Mouse (Mus musculus) CH12.LX (cell line): ENCODE measurements around the gene Pde4d. TPM values are rescaled to one million over a fixed set of nuclear protein-coding genes. Genes with fewer than 3 reads are reported as not detected.

Experiments used
- DNase-seq: peaks from one replicate; pipeline ENCODE4 v3.0.0-alpha.2; 2013; ENCODE audit errors: extremely low read depth
- H3K27ac ChIP-seq: 2 replicates; pipeline ENCODE4 v1.5.1; 2012; ENCODE audit warnings: low read depth, mild to moderate bottlenecking, control low read depth, moderate library complexity; ENCODE audit not compliant: insufficient read depth
- H3K27me3 ChIP-seq: replicated peaks from 2 replicates; pipeline ENCODE3; 2012; ENCODE audit warnings: inconsistent platforms
- H3K36me3 ChIP-seq, 2 experiments: replicated peaks in 1 of 2; 2 replicates each; pipeline versions ENCODE3 to v1.6.1; 2012; ENCODE audit warnings: inconsistent platforms in 1 of 2, low read length in 1 of 2, mild to moderate bottlenecking in 1 of 2, mixed read lengths in 1 of 2, moderate library complexity in 1 of 2; ENCODE audit not compliant: control insufficient read depth in 1 of 2, insufficient read depth in 1 of 2
- H3K4me1 ChIP-seq, 2 experiments: 2 replicates each; pipeline ENCODE4 v1.6.1; 2012; ENCODE audit warnings: inconsistent platforms in 1 of 2, moderate library complexity in 1 of 2; ENCODE audit not compliant: insufficient read depth in 2 of 2, control insufficient read depth in 1 of 2
- H3K4me2 ChIP-seq: 2 replicates; pipeline ENCODE4 v1.6.1; 2012; ENCODE audit warnings: low read depth, mild to moderate bottlenecking, control low read depth; ENCODE audit not compliant: poor library complexity, insufficient read depth, severe bottlenecking
- H3K4me3 ChIP-seq, 3 experiments: fragments of 150-350 bp in 1 of 3; sonication (generic) in 1 of 3; replicated peaks in 1 of 3; 2 replicates each; pipeline versions ENCODE3 to v1.5.1; 2011 to 2012; ENCODE audit warnings: low read depth in 2 of 3, low read length in 2 of 3, mild to moderate bottlenecking in 2 of 3, moderate library complexity in 2 of 3, control low read depth in 1 of 3, improper control_type of control experiment in 1 of 3, inconsistent platforms in 1 of 3, mixed read lengths in 1 of 3; ENCODE audit not compliant: poor library complexity in 1 of 3
- H3K79me2 ChIP-seq: replicated peaks from 2 replicates; pipeline ENCODE4 v1.6.1; 2012; ENCODE audit warnings: mild to moderate bottlenecking, moderate library complexity; ENCODE audit not compliant: control insufficient read depth, poor library complexity, insufficient read depth, severe bottlenecking; ENCODE audit errors: extremely low read depth
- H3K9ac ChIP-seq: 2 replicates; pipeline ENCODE4 v1.6.1; 2012; ENCODE audit warnings: low read depth, mild to moderate bottlenecking, control low read depth, moderate library complexity; ENCODE audit not compliant: insufficient read depth
- H3K9me3 ChIP-seq: replicated peaks from 2 replicates; pipeline ENCODE3; 2012; ENCODE audit warnings: low read length, inconsistent platforms, mixed read lengths
- CHD2 ChIP-seq: IDR thresholded peaks from 2 replicates; pipeline ENCODE4 v1.6.1; 2011; ENCODE audit warnings: low read length, improper control_type of control experiment
- CTCF ChIP-seq, 2 experiments: IDR thresholded peaks in 1 of 2; conservative IDR thresholded peaks in 1 of 2; 2 replicates each; pipeline ENCODE4 v1.5.1; 2011 to 2012; ENCODE audit warnings: low read depth in 2 of 2, low read length in 2 of 2, improper control_type of control experiment in 1 of 2, inconsistent platforms in 1 of 2, mild to moderate bottlenecking in 1 of 2, moderate library complexity in 1 of 2
- EP300 ChIP-seq: IDR thresholded peaks from 2 replicates; pipeline ENCODE4 v1.6.1; 2011; ENCODE audit warnings: low read length, improper control_type of control experiment
- HCFC1 ChIP-seq: IDR thresholded peaks from 2 replicates; pipeline ENCODE4 v1.6.1; 2012; ENCODE audit warnings: low read depth, mild to moderate bottlenecking, inconsistent platforms, low read length, improper control_type of control experiment
- JUN ChIP-seq: IDR thresholded peaks from 2 replicates; pipeline ENCODE4 v1.6.1; 2011; ENCODE audit warnings: low read depth, mild to moderate bottlenecking, low read length, improper control_type of control experiment, moderate library complexity; ENCODE audit not compliant: insufficient read depth
- JUND ChIP-seq: conservative IDR thresholded peaks from 2 replicates; pipeline ENCODE4 v1.6.1; 2011; ENCODE audit warnings: low read depth, low read length, improper control_type of control experiment
- KAT2A ChIP-seq: IDR thresholded peaks from 2 replicates; pipeline ENCODE4 v1.6.1; 2012; ENCODE audit warnings: low read length, improper control_type of control experiment, inconsistent platforms; ENCODE audit not compliant: insufficient replicate concordance
- MAFK ChIP-seq: IDR thresholded peaks from 2 replicates; pipeline ENCODE4 v1.6.1; 2011; ENCODE audit warnings: low read length, improper control_type of control experiment; ENCODE audit not compliant: insufficient replicate concordance
- MAX ChIP-seq: IDR thresholded peaks from 2 replicates; pipeline ENCODE4 v1.6.1; 2011; ENCODE audit warnings: low read length, improper control_type of control experiment
- MAZ ChIP-seq: IDR thresholded peaks from 2 replicates; pipeline ENCODE4 v1.6.1; 2012; ENCODE audit warnings: low read depth, mild to moderate bottlenecking, inconsistent platforms, low read length, improper control_type of control experiment, moderate library complexity
- MXI1 ChIP-seq: IDR thresholded peaks from 2 replicates; pipeline ENCODE4 v1.6.1; 2011; ENCODE audit warnings: mild to moderate bottlenecking, low read depth, low read length, improper control_type of control experiment
- NELFE ChIP-seq: IDR thresholded peaks from 2 replicates; pipeline ENCODE4 v1.6.1; 2011; ENCODE audit warnings: low read depth, low read length, improper control_type of control experiment
- PAX5 ChIP-seq: IDR thresholded peaks from 2 replicates; pipeline ENCODE4 v1.6.1; 2012; ENCODE audit warnings: low read length, inconsistent platforms, mixed read lengths
- POLR2A ChIP-seq: IDR thresholded peaks from 2 replicates; pipeline ENCODE4 v1.6.1; 2011; ENCODE audit warnings: low read depth, mild to moderate bottlenecking, improper control_type of control experiment, low read length
- SIN3A ChIP-seq: IDR thresholded peaks from 2 replicates; pipeline ENCODE4 v1.6.1; 2012; ENCODE audit warnings: low read length, improper control_type of control experiment, inconsistent platforms
- SMC3 ChIP-seq: IDR thresholded peaks from 2 replicates; pipeline ENCODE4 v1.6.1; 2011; ENCODE audit warnings: low read depth, low read length, improper control_type of control experiment
- TBP ChIP-seq: conservative IDR thresholded peaks from 2 replicates; pipeline ENCODE4 v1.6.1; 2011; ENCODE audit warnings: low read depth, low read length, improper control_type of control experiment
- UBTF ChIP-seq: IDR thresholded peaks from 2 replicates; pipeline ENCODE4 v1.6.1; 2012; ENCODE audit warnings: low read depth, mild to moderate bottlenecking, inconsistent platforms, low read length, improper control_type of control experiment, moderate library complexity
- USF1 ChIP-seq: IDR thresholded peaks from 2 replicates; pipeline ENCODE4 v1.6.1; 2014; ENCODE audit warnings: low read depth, mild to moderate bottlenecking, inconsistent platforms, low read length, improper control_type of control experiment
- ZKSCAN1 ChIP-seq: IDR thresholded peaks from 2 replicates; pipeline ENCODE4 v1.6.1; 2012; ENCODE audit warnings: low read depth, inconsistent platforms, low read length, improper control_type of control experiment, borderline replicate concordance
- ZMIZ1 ChIP-seq: IDR thresholded peaks from 2 replicates; pipeline ENCODE4 v1.6.1; 2012; ENCODE audit warnings: low read depth, mild to moderate bottlenecking, inconsistent platforms, low read length, improper control_type of control experiment
- dilution Hi-C: fragments of 300-500 bp; cut with MboI; formaldehyde crosslinking; loops from 2 replicates; pipeline ENCODE4 v1.14.3; 2020; ENCODE audit warnings: low sequenced_read_pairs; ENCODE audit not compliant: extremely low pct_unique_long_range_greater_than_20kb, extremely low pct_ligation_motif_present
- in situ Hi-C: fragments of 300-500 bp; cut with MboI; formaldehyde crosslinking; loops from 3 replicates; pipeline ENCODE4 v1.14.3; 2019; ENCODE audit warnings: low sequenced_read_pairs, low pct_ligation_motif_present, low pct_unique_long_range_greater_than_20kb, mixed read lengths
- polyA plus RNA-seq: library from polyadenylated mRNA; unstranded; fragments of >175 nt; gene quantifications from 2 replicates; pipeline ENCODE4 v1.2.1, GENCODE M21; 2012; ENCODE audit warnings: low read depth; ENCODE audit not compliant: insufficient read length
- total RNA-seq, 2 experiments: library from RNA; depleted of rRNA; stranded (reverse); fragments of 300-350 nt in 1 of 2; fragments of >200 nt in 1 of 2; gene quantifications; 2 replicates each; pipeline ENCODE4 v1.2.3; 2012 to 2014

Pde4d gene
- total and polyA plus RNA-seq, 3 experiments: not detected

GRCm38 (mm10) chr13:109556853-109557252 is 1107.1 kb downstream of the Pde4d start:
- DNase-seq: no peak
- dilution Hi-C loops (no loop called here), in situ Hi-C loops (no loop called here)
- Histone ChIP-seq H3K9me3 (peaks cover 63% of the 10 kb centered on the region), H3K4me1 (no peaks in the 10 kb centered on the region), H3K36me3 (no peaks in the 10 kb centered on the region), H3K9ac (no peak overlapping the region), H3K4me3 (no peak overlapping the region), H3K4me2 (no peak overlapping the region), H3K79me2 (no peaks in the 10 kb centered on the region)
- no peak for TF ChIP-seq SIN3A
- no peak for TF ChIP-seq ZKSCAN1
- no peak for TF ChIP-seq MXI1
- no peak for TF ChIP-seq MAFK
- no peak for TF ChIP-seq UBTF
- no peak for TF ChIP-seq HCFC1
- no peak for TF ChIP-seq USF1
- no peak for TF ChIP-seq CTCF (conservative IDR thresholded peaks at IDR 0.05 in 1 of 2, IDR thresholded peaks at IDR 0.05 in 1 of 2; ENCODE audit: low read depth in 2 of 2, low read length in 2 of 2)
- TF ChIP-seq JUN: no peak
- TF ChIP-seq TBP: no peak
- TF ChIP-seq POLR2A: no peak
- no peak for TF ChIP-seq KAT2A
- TF ChIP-seq MAX: no peak
- no peak for TF ChIP-seq NELFE
- TF ChIP-seq CHD2: no peak
- TF ChIP-seq SMC3: no peak
- TF ChIP-seq MAZ: no peak
- TF ChIP-seq, all 38 proteins: peak for 0
- no peaks in the 10 kb centered on the region for H3K27me3 ChIP-seq
- H3K27ac ChIP-seq: no peak overlapping the region

GRCm38 (mm10) chr13:109558341-109559257 is 1108.9 kb downstream of the Pde4d start:
- Histone ChIP-seq H3K27ac (no peak overlapping the region), H3K4me1 (no peaks in the 10 kb centered on the region), H3K27me3 (no peaks in the 10 kb centered on the region), H3K79me2 (no peaks in the 10 kb centered on the region), H3K4me3 (no peak overlapping the region), H3K36me3 (no peaks in the 10 kb centered on the region), H3K4me2 (no peak overlapping the region), H3K9me3 (peaks cover 57% of the 10 kb centered on the region), H3K9ac (no peak overlapping the region)
- DNase-seq: no peak
- TF ChIP-seq JUND (no peak), POLR2A (no peak), ZMIZ1 (no peak), SMC3 (no peak), UBTF (no peak), EP300 (no peak), PAX5 (no peak), HCFC1 (no peak)
- in situ Hi-C loops (no loop called here), dilution Hi-C loops (no loop called here)
